Mouse (Mus musculus) limb, embryonic 12.5 days (tissue): Measurements from ENCODE around the gene Cog6. TPM values are rescaled to one million over a fixed set of nuclear protein-coding genes. Genes with fewer than 3 reads are reported as not detected.

Experiments
- ATAC-seq: fragments of 200-750 bp; cut with Nextera tagmentation; 2 replicates; pipeline ENCODE4 v1.8.0; 2017; ENCODE audit warnings: low read depth, moderate TSS enrichment; ENCODE audit not compliant: insufficient number of reproducible peaks, insufficient read depth, low FRiP score, low TSS enrichment
- H3K27ac ChIP-seq: fragments of 300-500 bp; sonication (generic); 2 replicates; pipeline ENCODE4 v1.5.1; 2016; ENCODE audit warnings: mild to moderate bottlenecking, moderate library complexity
- H3K27me3 ChIP-seq: fragments of 300-500 bp; sonication (generic); 2 replicates; pipeline ENCODE4 v1.6.1; 2016; ENCODE audit warnings: mild to moderate bottlenecking, moderate library complexity
- H3K36me3 ChIP-seq: fragments of 300-500 bp; sonication (generic); 2 replicates; pipeline ENCODE4 v1.6.1; 2016; ENCODE audit warnings: mild to moderate bottlenecking, moderate library complexity
- H3K4me1 ChIP-seq: fragments of 300-500 bp; sonication (generic); replicated peaks from 2 replicates; pipeline ENCODE4 v1.6.1; 2016
- H3K4me2 ChIP-seq: fragments of 300-500 bp; sonication (generic); 2 replicates; pipeline ENCODE4 v1.6.1; 2016; ENCODE audit warnings: mild to moderate bottlenecking, moderate library complexity
- H3K4me3 ChIP-seq: fragments of 300-500 bp; sonication (generic); replicated peaks from 2 replicates; pipeline ENCODE4 v1.5.1; 2016; ENCODE audit warnings: mild to moderate bottlenecking
- H3K9ac ChIP-seq: fragments of 300-500 bp; sonication (generic); replicated peaks from 2 replicates; pipeline ENCODE4 v1.6.1; 2016; ENCODE audit warnings: mild to moderate bottlenecking, moderate library complexity
- H3K9me3 ChIP-seq: fragments of 300-500 bp; sonication (generic); 2 replicates; pipeline ENCODE4 v1.6.1; 2016; ENCODE audit warnings: mild to moderate bottlenecking, moderate library complexity
- WGBS: fragments of 180-500 bp; shearing (Covaris S2); methylation state at CpG from one replicate; pipeline ENCODE4 v1.1.7; 2016; 5-methylcytosine and 5-hydroxymethylcytosine counted together
- polyA plus RNA-seq: library from polyadenylated mRNA; unstranded; fragments of >200 nt; fragmentation: Nextera tagmentation; extraction: Ambion mirVana; gene quantifications from 2 replicates; pipeline ENCODE4 v1.2.1, GENCODE M21; 2016

Gene Cog6
- polyA plus RNA-seq, 1 experiment from 2014 or later, result 51.5 TPM

DNA sequence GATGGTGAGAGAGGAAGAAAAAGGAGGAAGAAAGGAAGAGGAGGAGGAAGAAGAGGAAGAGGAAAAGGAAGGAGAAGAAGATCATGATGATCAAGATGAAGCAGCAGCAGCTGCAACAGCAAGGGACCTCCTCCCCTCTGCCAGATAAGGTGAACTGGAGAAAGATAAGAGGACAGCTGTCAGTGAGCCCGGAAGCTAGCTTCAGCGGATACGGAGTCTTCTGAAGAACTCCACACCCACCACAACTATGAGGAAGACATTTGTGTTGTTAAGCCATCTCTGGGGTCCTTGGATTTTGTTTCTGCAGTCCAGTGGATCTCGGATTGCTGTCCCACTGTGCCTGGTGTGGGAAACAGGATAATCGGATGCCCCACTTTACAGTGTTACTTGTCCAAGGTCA is 15.4 kb upstream of the Cog6 start:
- Histone ChIP-seq H3K4me1 (peaks cover 9% of the 10 kb centered on the region; the same call in 1 of the 2 replicates), H3K9ac (no peak overlapping the region), H3K36me3 (no peaks in the 10 kb centered on the region), H3K4me3 (no peak overlapping the region), H3K9me3 (no peaks in the 10 kb centered on the region), H3K4me2 (no peak overlapping the region), H3K27me3 (peaks cover 8% of the 10 kb centered on the region), H3K27ac (no peak overlapping the region)
- ATAC-seq, result no peak
- WGBS, result 70% methylated on average over 5 of the region's 5 CpGs

DNA sequence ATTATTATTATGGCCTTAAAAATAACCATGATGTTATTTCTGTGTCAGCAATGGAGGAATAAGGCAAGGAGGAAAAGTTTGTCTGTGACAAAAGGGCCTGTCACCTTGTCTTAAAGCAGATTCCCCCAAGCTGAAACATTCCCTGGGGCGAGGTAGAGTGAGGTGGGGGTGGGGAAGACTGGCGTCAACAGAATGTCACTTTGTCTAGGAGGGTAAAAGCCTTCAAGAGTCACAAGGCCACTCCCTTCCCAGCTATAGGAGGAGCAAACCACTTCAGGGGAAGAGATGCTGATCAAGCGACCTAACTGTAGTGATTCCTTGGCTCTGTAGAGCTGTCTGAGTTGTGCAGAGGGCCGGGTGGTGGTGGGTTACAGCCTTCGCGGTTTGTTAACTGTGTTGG is 14.5 kb upstream of the Cog6 start:
- Histone ChIP-seq H3K36me3 (no peaks in the 10 kb centered on the region), H3K9me3 (no peaks in the 10 kb centered on the region), H3K27ac (no peak overlapping the region), H3K27me3 (peaks cover 8% of the 10 kb centered on the region), H3K9ac (no peak overlapping the region), H3K4me1 (peaks cover 9% of the 10 kb centered on the region; the same call in 1 of the 2 replicates), H3K4me3 (no peak overlapping the region), H3K4me2 (no peak overlapping the region)
- WGBS, result 50% methylated on average over 6 of the region's 6 CpGs
- ATAC-seq, result no peak

DNA sequence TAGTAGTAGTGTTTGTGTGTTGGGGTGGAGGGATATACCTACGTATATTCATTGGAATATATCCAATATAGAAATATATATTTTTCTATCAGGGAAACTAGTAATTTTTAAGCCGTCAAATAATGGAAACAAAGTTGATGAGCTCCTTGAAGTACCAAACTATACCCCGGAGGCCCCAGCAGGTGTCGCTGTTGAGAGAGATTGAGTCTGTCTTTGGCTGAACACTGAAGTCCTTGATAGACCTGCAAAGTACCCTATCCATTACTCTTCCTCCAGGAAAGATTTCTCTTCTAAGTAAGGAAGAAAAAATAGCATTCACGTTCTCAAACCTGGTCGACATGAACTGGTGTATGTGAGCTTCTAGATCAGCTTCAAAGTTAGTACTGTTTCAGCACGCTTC is 12.0 kb upstream of the Cog6 start:
- WGBS, result 21% methylated on average over 7 of the region's 7 CpGs
- no peak for ATAC-seq
- Histone ChIP-seq H3K9me3 (no peaks in the 10 kb centered on the region), H3K27me3 (peaks cover 8% of the 10 kb centered on the region), H3K9ac (no peak overlapping the region), H3K4me2 (no peak overlapping the region), H3K4me1 (peaks cover 2% of the 10 kb centered on the region; the same call in 1 of the 2 replicates), H3K4me3 (no peak overlapping the region), H3K27ac (no peak overlapping the region), H3K36me3 (no peaks in the 10 kb centered on the region)

DNA sequence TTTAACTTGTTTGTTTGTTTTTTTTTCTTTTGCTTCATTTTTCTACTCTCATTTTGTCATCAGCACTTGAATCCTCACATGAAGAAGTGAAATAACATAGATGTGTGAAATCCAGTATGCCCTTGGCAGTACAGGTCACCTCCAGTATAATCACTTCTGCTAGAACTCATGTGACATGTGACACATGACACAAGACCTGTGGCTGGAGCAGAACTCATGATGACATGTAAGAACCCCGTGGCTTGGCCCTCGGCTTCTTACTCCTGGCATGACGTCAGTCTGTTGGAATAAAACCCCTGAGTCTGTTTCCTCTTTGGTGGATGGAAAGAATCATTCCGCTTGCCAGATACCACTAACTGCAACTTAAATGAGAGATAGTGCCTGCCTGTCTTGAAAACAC is 10.3 kb upstream of the Cog6 start:
- WGBS, result 84% methylated on average over 4 of the region's 4 CpGs
- H3K4me2 ChIP-seq, result no peak overlapping the region
- H3K36me3 ChIP-seq, result no peaks in the 10 kb centered on the region
- no peaks in the 10 kb centered on the region for H3K4me1 ChIP-seq
- no peak for ATAC-seq
- H3K27ac ChIP-seq, result no peak overlapping the region
- H3K27me3 ChIP-seq, result peaks cover 6% of the 10 kb centered on the region
- H3K4me3 ChIP-seq, result no peak overlapping the region
- no peaks in the 10 kb centered on the region for H3K9me3 ChIP-seq
- H3K9ac ChIP-seq, result no peak overlapping the region

DNA sequence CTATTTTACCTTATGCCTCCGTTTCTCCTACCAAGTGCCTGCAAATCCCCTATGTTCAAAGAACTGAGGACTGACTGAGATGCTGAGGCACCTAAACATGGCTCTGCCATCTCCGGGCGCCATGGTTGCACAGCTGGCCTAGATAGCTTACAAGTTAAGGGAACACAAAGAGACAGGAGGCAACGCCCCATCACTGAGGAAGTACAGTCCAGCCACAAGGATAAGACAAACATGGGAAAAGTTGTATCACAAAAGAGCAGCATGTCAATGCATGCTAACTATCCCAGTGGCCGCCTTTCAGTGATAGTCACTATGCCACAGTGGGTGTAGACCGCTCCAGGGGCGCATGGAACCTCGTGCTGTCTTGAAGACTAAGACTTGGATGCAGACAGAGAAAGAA is 9.6 kb downstream of the Cog6 start:
- H3K36me3 ChIP-seq, result peaks cover 72% of the 10 kb centered on the region
- H3K27ac ChIP-seq, result no peak overlapping the region
- no peak for ATAC-seq
- no peaks in the 10 kb centered on the region for H3K9me3 ChIP-seq
- H3K4me3 ChIP-seq, result no peak overlapping the region
- no peaks in the 10 kb centered on the region for H3K4me1 ChIP-seq
- WGBS, result 94% methylated on average over 8 of the region's 8 CpGs
- no peak overlapping the region for H3K9ac ChIP-seq
- no peaks in the 10 kb centered on the region for H3K27me3 ChIP-seq
- H3K4me2 ChIP-seq, result no peak overlapping the region

DNA sequence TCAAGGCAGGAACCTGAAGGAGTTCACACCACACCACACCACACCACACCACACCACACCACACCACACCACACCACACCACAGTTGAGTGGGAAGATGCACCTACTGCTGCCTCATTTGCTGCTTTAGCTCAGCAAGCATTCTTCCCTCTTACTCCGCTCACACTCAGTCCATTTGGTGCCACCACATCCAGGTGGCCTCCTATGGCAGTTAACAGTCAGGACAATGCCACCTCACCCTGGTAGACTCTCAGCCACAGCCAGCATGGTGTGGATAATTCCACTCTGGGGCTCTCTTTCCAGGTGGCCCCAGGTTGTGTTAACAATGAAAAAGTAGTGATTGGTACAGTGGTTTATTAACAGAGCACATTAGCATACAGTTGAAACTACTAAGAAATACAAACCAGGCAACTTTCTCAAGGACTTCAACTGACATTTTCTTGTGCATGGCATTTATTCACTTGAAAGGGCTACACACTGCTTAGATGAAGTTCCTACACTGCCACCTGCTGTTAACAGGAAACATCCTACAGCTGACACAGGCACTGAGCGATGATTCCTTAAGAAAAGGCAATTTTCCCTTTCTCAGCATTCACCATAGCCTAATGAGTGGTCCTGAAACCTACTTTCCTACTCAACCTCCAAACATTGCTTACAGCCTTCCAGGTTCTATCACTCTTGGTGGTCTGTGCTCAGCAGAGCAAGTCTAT is 12.5 kb downstream of the Cog6 start:
- H3K9ac ChIP-seq, result no peak overlapping the region
- no peak for ATAC-seq
- no peaks in the 10 kb centered on the region for H3K9me3 ChIP-seq
- WGBS, result 69% methylated on average over 2 of the region's 2 CpGs
- no peak overlapping the region for H3K27ac ChIP-seq
- no peak overlapping the region for H3K4me2 ChIP-seq
- no peak overlapping the region for H3K4me3 ChIP-seq
- no peaks in the 10 kb centered on the region for H3K27me3 ChIP-seq
- peaks cover 76% of the 10 kb centered on the region for H3K36me3 ChIP-seq
- H3K4me1 ChIP-seq, result peaks cover 4% of the 10 kb centered on the region

GRCm38 (mm10) chr3:53002076-53002475 is 15.0 kb downstream of the Cog6 start:
- Histone ChIP-seq H3K4me2 (no peak overlapping the region), H3K9me3 (no peaks in the 10 kb centered on the region), H3K36me3 (peaks cover 64% of the 10 kb centered on the region), H3K4me1 (peaks cover 9% of the 10 kb centered on the region), H3K27ac (no peak overlapping the region), H3K4me3 (no peak overlapping the region), H3K27me3 (no peaks in the 10 kb centered on the region), H3K9ac (no peak overlapping the region)
- no peak for ATAC-seq
- WGBS, result 56% methylated on average over 6 of the region's 6 CpGs

DNA sequence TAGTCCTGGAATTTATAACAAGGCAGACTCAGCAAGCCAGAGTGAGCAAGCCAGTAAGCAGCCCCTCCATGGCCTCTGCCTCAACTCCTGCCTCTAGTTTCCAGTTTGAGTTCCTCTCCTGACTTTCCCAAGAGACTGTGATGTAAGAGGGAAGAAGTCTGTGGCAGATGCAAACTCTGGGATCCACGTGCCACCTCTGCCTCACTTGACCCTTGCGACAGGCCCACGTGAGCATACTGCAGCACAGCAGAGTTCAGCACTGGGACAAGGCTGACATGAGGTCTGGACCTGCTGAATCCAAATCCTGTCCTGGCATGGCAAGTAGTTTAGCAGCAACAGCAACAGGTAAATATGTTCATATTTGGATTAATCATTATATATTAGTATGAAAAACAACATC is 17.0 kb downstream of the Cog6 start:
- Histone ChIP-seq H3K27me3 (no peaks in the 10 kb centered on the region), H3K4me1 (peaks cover 9% of the 10 kb centered on the region), H3K9me3 (no peaks in the 10 kb centered on the region), H3K9ac (no peak overlapping the region), H3K4me3 (no peak overlapping the region), H3K36me3 (peaks cover 61% of the 10 kb centered on the region), H3K4me2 (no peak overlapping the region), H3K27ac (no peak overlapping the region)
- ATAC-seq, result no peak
- WGBS, result 76% methylated on average over 3 of the region's 3 CpGs

GRCm38 (mm10) chr3:52999016-52999744 is 17.9 kb downstream of the Cog6 start:
- Histone ChIP-seq H3K4me1 (peaks cover 9% of the 10 kb centered on the region), H3K36me3 (peaks cover 59% of the 10 kb centered on the region), H3K9ac (no peak overlapping the region), H3K4me3 (no peak overlapping the region), H3K9me3 (no peaks in the 10 kb centered on the region), H3K4me2 (no peak overlapping the region), H3K27me3 (no peaks in the 10 kb centered on the region), H3K27ac (no peak overlapping the region)
- WGBS, result 50% methylated on average over 15 of the region's 15 CpGs
- ATAC-seq, result no peak

DNA sequence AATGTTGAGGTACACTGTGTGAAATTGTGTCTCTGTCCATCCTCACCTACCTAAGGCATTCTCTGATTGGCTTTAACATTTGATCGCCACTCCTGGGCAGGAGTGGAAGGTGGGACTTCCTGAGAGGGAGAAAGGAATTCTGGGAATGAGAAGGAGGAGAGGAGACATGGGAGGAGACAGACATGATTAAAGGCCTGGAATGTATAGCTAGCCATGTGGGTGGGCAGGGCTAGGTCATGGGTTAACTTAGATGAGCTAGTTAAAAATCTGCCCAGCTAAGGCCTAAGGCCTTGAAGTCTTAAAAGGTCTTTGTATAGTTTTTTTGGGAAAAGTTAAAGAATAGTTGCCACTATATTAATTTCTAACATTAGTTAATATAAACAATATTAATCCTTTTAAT is 19.7 kb downstream of the Cog6 start:
- no peaks in the 10 kb centered on the region for H3K27me3 ChIP-seq
- H3K4me2 ChIP-seq, result no peak overlapping the region
- 76% methylated on average over 1 of the region's 1 CpGs for WGBS
- ATAC-seq, result no peak
- H3K9ac ChIP-seq, result no peak overlapping the region
- H3K4me1 ChIP-seq, result peaks cover 9% of the 10 kb centered on the region
- H3K36me3 ChIP-seq, result peaks cover 66% of the 10 kb centered on the region
- H3K27ac ChIP-seq, result no peak overlapping the region
- no peak overlapping the region for H3K4me3 ChIP-seq
- H3K9me3 ChIP-seq, result no peaks in the 10 kb centered on the region

DNA sequence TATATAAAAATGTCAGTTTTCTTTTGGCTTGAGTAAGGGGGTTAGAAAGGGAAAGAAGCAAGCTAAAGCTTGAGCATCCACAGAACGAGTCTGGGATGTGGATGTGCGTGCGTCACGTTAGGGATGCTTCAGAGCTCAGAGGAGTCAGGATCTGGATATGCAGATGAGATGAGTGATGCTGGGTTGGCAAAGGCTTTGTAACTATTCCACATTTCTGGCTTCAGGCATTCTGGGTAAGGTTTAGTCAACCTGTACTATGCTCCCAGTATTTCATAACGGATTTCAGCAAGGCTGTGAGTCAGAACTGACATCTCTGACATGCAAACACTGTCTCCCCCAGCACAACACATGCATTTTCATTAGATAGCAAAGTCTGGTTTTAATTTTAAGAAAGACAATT is 20.4 kb downstream of the Cog6 start:
- Histone ChIP-seq H3K27me3 (no peaks in the 10 kb centered on the region), H3K4me3 (no peak overlapping the region), H3K27ac (no peak overlapping the region), H3K36me3 (peaks cover 64% of the 10 kb centered on the region), H3K9ac (no peak overlapping the region), H3K4me1 (peaks cover 9% of the 10 kb centered on the region), H3K4me2 (no peak overlapping the region), H3K9me3 (no peaks in the 10 kb centered on the region)
- no peak for ATAC-seq
- 95% methylated on average over 5 of the region's 5 CpGs for WGBS
